Mouse (Mus musculus): ENCODE results near the gene Tfb2m. TPM values are rescaled to one million over a fixed set of nuclear protein-coding genes. Genes with fewer than 3 reads are reported as not detected.

Gene Tfb2m
- total and polyA plus RNA-seq, 3 experiments: 13.1 to 53.1 (median 48.3) TPM

GRCm38 (mm10) chr1:179580200-179580599 is 34.1 kb upstream of the Tfb2m start:
- in situ Hi-C loops (cut with MboI; ENCODE audit: low pct_ligation_motif_present, low pct_unique_long_range_greater_than_20kb, low sequenced_read_pairs): no loop called here
- H3K4me1 ChIP-seq (ENCODE audit: control insufficient read depth in 1 of 2, insufficient read depth in 2 of 2): peaks cover 0 to 9% of the 10 kb centered on the region in 2 experiments; a peak in 2 of 4 replicates
- peaks cover 4 to 39% of the 10 kb centered on the region in 2 experiments for H3K36me3 ChIP-seq (replicated peaks in 1 of 2; ENCODE audit: control insufficient read depth in 1 of 2, insufficient read depth in 1 of 2, low read length in 1 of 2)

GRCm38 (mm10) chr1:179578625-179579024 is 32.6 kb upstream of the Tfb2m start:
- dilution Hi-C loops (cut with MboI; ENCODE audit: extremely low pct_ligation_motif_present, extremely low pct_unique_long_range_greater_than_20kb, low sequenced_read_pairs) (no loop called here), in situ Hi-C loops (cut with MboI; ENCODE audit: low pct_ligation_motif_present, low pct_unique_long_range_greater_than_20kb, low sequenced_read_pairs) (no loop called here)
- Histone ChIP-seq H3K9ac (ENCODE audit: insufficient read depth, low read depth) (no peak overlapping the region), H3K27me3 (replicated peaks) (no peaks in the 10 kb centered on the region), H3K4me1 (ENCODE audit: control insufficient read depth in 1 of 2, insufficient read depth in 2 of 2) (no peaks in the 10 kb centered on the region), H3K36me3 (replicated peaks in 1 of 2; ENCODE audit: control insufficient read depth in 1 of 2, insufficient read depth in 1 of 2, low read length in 1 of 2) (peaks cover 4 to 37% of the 10 kb centered on the region in 2 experiments), H3K4me2 (ENCODE audit: insufficient read depth, low read depth, poor library complexity, severe bottlenecking) (no peak overlapping the region), H3K4me3 (replicated peaks in 1 of 3; ENCODE audit: low read depth in 2 of 3, low read length in 2 of 3, poor library complexity in 1 of 3) (no peak overlapping the region), H3K79me2 (replicated peaks; ENCODE audit: control insufficient read depth, extremely low read depth, insufficient read depth, poor library complexity, severe bottlenecking) (no peaks in the 10 kb centered on the region; the same call in 1 of the 2 replicates), H3K27ac (ENCODE audit: insufficient read depth, low read depth) (no peak overlapping the region), H3K9me3 (replicated peaks; ENCODE audit: low read length) (no peaks in the 10 kb centered on the region)
- no peak for TF ChIP-seq MAZ (IDR thresholded peaks at IDR 0.05; ENCODE audit: low read depth, low read length)
- TF ChIP-seq CHD1 (IDR thresholded peaks at IDR 0.05; ENCODE audit: low read depth, low read length): no peak
- no peak for TF ChIP-seq ZKSCAN1 (IDR thresholded peaks at IDR 0.05; ENCODE audit: borderline replicate concordance, low read depth, low read length)
- TF ChIP-seq ZMIZ1 (IDR thresholded peaks at IDR 0.05; ENCODE audit: low read depth, low read length): no peak
- no peak for TF ChIP-seq BHLHE40 (IDR thresholded peaks at IDR 0.05; ENCODE audit: low read depth, low read length)
- TF ChIP-seq ZNF384 (IDR thresholded peaks at IDR 0.05; ENCODE audit: low read depth, low read length): no peak
- no peak for TF ChIP-seq CTCF (conservative IDR thresholded peaks at IDR 0.05 in 1 of 2, IDR thresholded peaks at IDR 0.05 in 1 of 2; ENCODE audit: low read depth in 2 of 2, low read length in 2 of 2)
- no peak for TF ChIP-seq E2F4 (IDR thresholded peaks at IDR 0.05; ENCODE audit: insufficient replicate concordance, low read depth, low read length)
- no peak for TF ChIP-seq MXI1 (IDR thresholded peaks at IDR 0.05; ENCODE audit: low read depth, low read length)
- TF ChIP-seq TCF12 (IDR thresholded peaks at IDR 0.05; ENCODE audit: low read depth, low read length): no peak
- no peak for TF ChIP-seq IRF4 (IDR thresholded peaks at IDR 0.05; ENCODE audit: low read depth, low read length)
- no peak for TF ChIP-seq MEF2A (IDR thresholded peaks at IDR 0.05; ENCODE audit: borderline replicate concordance, low read depth, low read length)
- TF ChIP-seq SMC3 (IDR thresholded peaks at IDR 0.05; ENCODE audit: low read depth, low read length): no peak
- TF ChIP-seq EP300 (IDR thresholded peaks at IDR 0.05; ENCODE audit: low read length): no peak
- no peak for TF ChIP-seq RCOR1 (conservative IDR thresholded peaks at IDR 0.05; ENCODE audit: low read depth, low read length)
- TF ChIP-seq USF2 (conservative IDR thresholded peaks at IDR 0.05; ENCODE audit: low read depth, low read length): no peak
- no peak for TF ChIP-seq JUN (IDR thresholded peaks at IDR 0.05; ENCODE audit: insufficient read depth, low read depth, low read length)
- no peak for TF ChIP-seq PAX5 (IDR thresholded peaks at IDR 0.05; ENCODE audit: low read length)
- TF ChIP-seq TBP (conservative IDR thresholded peaks at IDR 0.05; ENCODE audit: low read depth, low read length): no peak
- no peak for TF ChIP-seq ELF1 (IDR thresholded peaks at IDR 0.05; ENCODE audit: low read depth, low read length)
- no peak for DNase-seq (ENCODE audit: extremely low read depth)

More at GRCm38 (mm10) chr1:179580200-179580599, 34.1 kb upstream of the Tfb2m start:
- Histone ChIP-seq H3K27me3 (replicated peaks) (no peaks in the 10 kb centered on the region), H3K79me2 (replicated peaks; ENCODE audit: control insufficient read depth, extremely low read depth, insufficient read depth, poor library complexity, severe bottlenecking) (no peaks in the 10 kb centered on the region; the same call in 1 of the 2 replicates), H3K27ac (ENCODE audit: insufficient read depth, low read depth) (no peak overlapping the region), H3K4me3 (replicated peaks in 1 of 3; ENCODE audit: low read depth in 2 of 3, low read length in 2 of 3, poor library complexity in 1 of 3) (no peak overlapping the region), H3K4me2 (ENCODE audit: insufficient read depth, low read depth, poor library complexity, severe bottlenecking) (no peak overlapping the region), H3K9me3 (replicated peaks; ENCODE audit: low read length) (no peaks in the 10 kb centered on the region), H3K9ac (ENCODE audit: insufficient read depth, low read depth) (no peak overlapping the region)
- dilution Hi-C loops (cut with MboI; ENCODE audit: extremely low pct_ligation_motif_present, extremely low pct_unique_long_range_greater_than_20kb, low sequenced_read_pairs): no loop called here
- no peak for DNase-seq (ENCODE audit: extremely low read depth)
- TF ChIP-seq ELF1 (IDR thresholded peaks at IDR 0.05; ENCODE audit: low read depth, low read length): no peak

Data from CH12.LX (cell line).